Mouse (Mus musculus): ENCODE results near the gene Cap1. TPM values are rescaled to one million over a fixed set of nuclear protein-coding genes. Genes with fewer than 3 reads are reported as not detected.
"Not testable (repeated sequence)": the region's sequence is repeated elsewhere in the genome, so short reads cannot be mapped to it uniquely, and the experiment has no call there.

Cap1 gene
- polyA plus RNA-seq, 1 experiment = 89.7 TPM

GRCm38 (mm10) chr4:122831888-122832287 lies 54.0 kb downstream of the Cap1 start:
- Histone ChIP-seq H3K27ac (ENCODE audit: insufficient read depth, low read length) (no peak overlapping the region), H3K27me3 (ENCODE audit: control insufficient read depth, insufficient read depth, low read length) (no peaks in the 10 kb centered on the region), H3K4me1 (ENCODE audit: control insufficient read depth, insufficient read depth, low read length) (no peaks in the 10 kb centered on the region), H3K4me3 (replicated peaks; ENCODE audit: insufficient read depth, low read depth, low read length) (no peak overlapping the region)
- DNase-seq = no peak
- 12% methylated on average over 1 of the region's 1 CpGs for whole genome bisulfite sequencing
- TF ChIP-seq CTCF (IDR thresholded peaks at IDR 0.05; ENCODE audit: borderline replicate concordance, insufficient read depth, low read depth, low read length) (no peak), POLR2A (IDR thresholded peaks at IDR 0.05; ENCODE audit: borderline replicate concordance, insufficient read depth, low read length) (no peak)

GRCm38 (mm10) chr4:122829339-122829738 lies 56.5 kb downstream of the Cap1 start:
- WGBS = 96% methylated on average over 6 of the region's 6 CpGs
- H3K27ac ChIP-seq (ENCODE audit: insufficient read depth, low read length) = no peak overlapping the region
- no peaks in the 10 kb centered on the region for H3K27me3 ChIP-seq (ENCODE audit: control insufficient read depth, insufficient read depth, low read length)
- H3K4me3 ChIP-seq (replicated peaks; ENCODE audit: insufficient read depth, low read depth, low read length) = no peak overlapping the region
- no peak for DNase-seq
- no peaks in the 10 kb centered on the region for H3K4me1 ChIP-seq (ENCODE audit: control insufficient read depth, insufficient read depth, low read length)
- TF ChIP-seq CTCF (IDR thresholded peaks at IDR 0.05; ENCODE audit: borderline replicate concordance, insufficient read depth, low read depth, low read length) (no peak), POLR2A (IDR thresholded peaks at IDR 0.05; ENCODE audit: borderline replicate concordance, insufficient read depth, low read length) (no peak)

- Histone ChIP-seq H3K4me1 (ENCODE audit: control insufficient read depth, insufficient read depth, low read length) (no peaks in the 10 kb centered on the region), H3K27ac (ENCODE audit: insufficient read depth, low read length) (no peak overlapping the region), H3K27me3 (ENCODE audit: control insufficient read depth, insufficient read depth, low read length) (no peaks in the 10 kb centered on the region), H3K4me3 (replicated peaks; ENCODE audit: insufficient read depth, low read depth, low read length) (no peak overlapping the region)
- DNase-seq = no peak
- TF ChIP-seq CTCF (IDR thresholded peaks at IDR 0.05; ENCODE audit: borderline replicate concordance, insufficient read depth, low read depth, low read length) (no peak), POLR2A (IDR thresholded peaks at IDR 0.05; ENCODE audit: borderline replicate concordance, insufficient read depth, low read length) (no peak)
These were observed 58.2 kb downstream of the Cap1 start for GRCm38 (mm10) chr4:122827651-122828050.

GRCm38 (mm10) chr4:122820941-122821340 lies 64.9 kb downstream of the Cap1 start:
- 16% methylated on average over 10 of the region's 10 CpGs for WGBS
- not testable (repeated sequence) for DNase-seq; H3K4me1 ChIP-seq (ENCODE audit: control insufficient read depth, insufficient read depth, low read length); H3K27me3 ChIP-seq (ENCODE audit: control insufficient read depth, insufficient read depth, low read length); H3K4me3 ChIP-seq (replicated peaks; ENCODE audit: insufficient read depth, low read depth, low read length); H3K27ac ChIP-seq (ENCODE audit: insufficient read depth, low read length)

GRCm38 (mm10) chr4:122816202-122816601 lies 69.7 kb downstream of the Cap1 start:
- DNase-seq = no peak
- Histone ChIP-seq H3K4me3 (replicated peaks; ENCODE audit: insufficient read depth, low read depth, low read length) (no peak overlapping the region), H3K4me1 (ENCODE audit: control insufficient read depth, insufficient read depth, low read length) (no peaks in the 10 kb centered on the region), H3K27ac (ENCODE audit: insufficient read depth, low read length) (no peak overlapping the region), H3K27me3 (ENCODE audit: control insufficient read depth, insufficient read depth, low read length) (no peaks in the 10 kb centered on the region)
- 69% methylated on average over 1 of the region's 1 CpGs for WGBS
- TF ChIP-seq POLR2A (IDR thresholded peaks at IDR 0.05; ENCODE audit: borderline replicate concordance, insufficient read depth, low read length) = no peak

GRCm38 (mm10) chr4:122811824-122812223 lies 74.0 kb downstream of the Cap1 start:
- no peak overlapping the region for H3K4me3 ChIP-seq (replicated peaks; ENCODE audit: insufficient read depth, low read depth, low read length)
- H3K27me3 ChIP-seq (ENCODE audit: control insufficient read depth, insufficient read depth, low read length) = no peaks in the 10 kb centered on the region; the same call in 1 of the 2 replicates
- 66% methylated on average over 2 of the region's 2 CpGs for WGBS
- no peak for DNase-seq
- H3K27ac ChIP-seq (ENCODE audit: insufficient read depth, low read length) = no peak overlapping the region
- no peak for TF ChIP-seq CTCF (IDR thresholded peaks at IDR 0.05; ENCODE audit: borderline replicate concordance, insufficient read depth, low read depth, low read length)
- no peak for TF ChIP-seq POLR2A (IDR thresholded peaks at IDR 0.05; ENCODE audit: borderline replicate concordance, insufficient read depth, low read length)
- no peaks in the 10 kb centered on the region for H3K4me1 ChIP-seq (ENCODE audit: control insufficient read depth, insufficient read depth, low read length)

- WGBS = 49% methylated on average over 1 of the region's 1 CpGs
- no peak for DNase-seq
- TF ChIP-seq POLR2A (IDR thresholded peaks at IDR 0.05; ENCODE audit: borderline replicate concordance, insufficient read depth, low read length) (no peak), CTCF (IDR thresholded peaks at IDR 0.05; ENCODE audit: borderline replicate concordance, insufficient read depth, low read depth, low read length) (no peak)
These were observed 74.7 kb downstream of the Cap1 start for GRCm38 (mm10) chr4:122811180-122811579.

More at GRCm38 (mm10) chr4:122811180-122811579, 74.7 kb downstream of the Cap1 start:
- no peaks in the 10 kb centered on the region; the same call in 1 of the 2 replicates for H3K27me3 ChIP-seq (ENCODE audit: control insufficient read depth, insufficient read depth, low read length)
- no peak overlapping the region for H3K4me3 ChIP-seq (replicated peaks; ENCODE audit: insufficient read depth, low read depth, low read length)
- H3K27ac ChIP-seq (ENCODE audit: insufficient read depth, low read length) = no peak overlapping the region
- H3K4me1 ChIP-seq (ENCODE audit: control insufficient read depth, insufficient read depth, low read length) = no peaks in the 10 kb centered on the region

Other genes with a start within 250 kb of the Cap1 start
- not detected in 2 replicates for gene 9530002B09Rik, start 196.8 kb downstream of the Cap1 start, polyA plus RNA-seq (2012; rRNA removed)
- 131 and 133 TPM in 2 replicates for gene Ppt1, start 49.8 kb downstream of the Cap1 start, polyA plus RNA-seq (2012; rRNA removed)
- gene Mfsd2a, start 75.1 kb upstream of the Cap1 start, polyA plus RNA-seq (2012; rRNA removed) = 32.9 and 34.4 TPM in 2 replicates
- 5.3 and 5.8 TPM in 2 replicates for gene Mycl, start 109.6 kb upstream of the Cap1 start, polyA plus RNA-seq (2012; rRNA removed)
- gene Trit1, start 130.5 kb upstream of the Cap1 start, polyA plus RNA-seq (2012; rRNA removed) = 10.9 and 11.0 TPM in 2 replicates
- 0.10 and 0.24 TPM in 2 replicates for gene Bmp8b, start 219.1 kb upstream of the Cap1 start, polyA plus RNA-seq (2012; rRNA removed)
- gene Oxct2b, start 230.2 kb upstream of the Cap1 start, polyA plus RNA-seq (2012; rRNA removed) = 0.11 TPM in 2 replicates